ENCODE assay signal across 7 mouse cellular contexts in the genomic region with DNA sequence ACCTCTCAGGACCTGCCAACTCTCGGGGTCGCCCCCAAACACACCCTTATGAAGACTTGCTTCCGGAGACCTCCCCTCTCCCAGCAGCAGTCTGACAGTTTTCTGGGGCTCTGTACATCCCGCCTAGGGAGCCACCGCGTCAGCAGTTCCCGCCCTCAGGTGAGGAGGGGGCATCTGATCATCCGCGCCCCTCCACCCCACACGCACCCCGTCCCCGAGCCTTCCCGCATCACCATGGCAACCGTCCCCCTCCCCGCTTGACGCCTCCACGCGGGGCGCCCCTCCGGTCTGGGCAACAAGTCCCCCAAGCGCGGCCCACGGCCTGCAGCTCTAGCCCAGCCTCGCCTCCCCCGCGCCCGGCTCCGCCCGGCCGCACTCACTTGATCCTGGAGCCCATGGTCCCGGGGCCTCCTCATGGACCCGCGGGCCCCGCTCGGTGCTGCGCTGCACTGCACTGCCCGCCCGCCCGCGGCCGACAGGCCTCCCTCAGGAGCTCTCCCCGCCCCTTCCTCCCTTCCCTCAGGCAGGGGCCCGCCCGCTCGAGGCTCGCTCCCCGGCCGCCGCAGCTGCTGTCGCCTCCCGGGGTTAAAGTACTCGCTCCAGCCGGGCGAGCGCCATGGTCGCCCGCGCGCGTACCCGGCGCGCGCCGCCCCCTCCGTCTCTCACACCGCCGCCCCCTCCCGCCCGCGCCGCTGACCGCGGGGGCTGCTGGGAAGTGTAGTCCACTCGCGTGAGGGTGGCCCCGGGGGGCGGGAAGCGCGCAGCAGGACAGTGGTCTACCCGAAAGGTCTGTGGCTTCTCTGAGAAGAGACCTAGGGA. TPM values are rescaled to one million over a fixed set of nuclear protein-coding genes. Genes with fewer than 3 reads are reported as not detected.
DNase-seq lines count a peak whose midpoint lies in the region; ATAC-seq lines count a peak whose summit lies in the region.

Gene Dennd1a (minus strand): TSS at position 658 of the 819 bp plus-strand sequence.

- no peaks in the 10 kb centered on the region for H3K27me3 ChIP-seq in intestine, embryonic 15.5 days (replicated peaks)
- peaks cover 23% of the 10 kb centered on the region for H3K27me3 ChIP-seq in midbrain, embryonic 10.5 days (ENCODE audit: low read depth, poor library complexity, severe bottlenecking)

- peak within 1 kb of the TSS; percentile 94 for H3K27ac ChIP-seq in intestine, embryonic 15.5 days
- peak within 1 kb of the TSS; percentile 96 for H3K27ac ChIP-seq in midbrain, embryonic 10.5 days (replicated peaks)

- peak; percentile 98 for ATAC-seq in intestine, embryonic 15.5 days

- peak within 1 kb of the TSS; percentile 85 for H3K4me3 ChIP-seq in intestine, embryonic 15.5 days (replicated peaks)
- peak within 1 kb of the TSS; percentile 91 for H3K4me3 ChIP-seq in midbrain, embryonic 10.5 days

- H3K9me3 ChIP-seq in intestine, embryonic 15.5 days = no peaks in the 10 kb centered on the region
- H3K9me3 ChIP-seq in midbrain, embryonic 10.5 days (replicated peaks) = no peaks in the 10 kb centered on the region

- H3K4me1 ChIP-seq in intestine, embryonic 15.5 days (replicated peaks) = 0 out of 2 replicates have a peak, but pooled peaks cover 9% of the 10 kb centered on the region
- H3K4me1 ChIP-seq in midbrain, embryonic 10.5 days = peaks cover 22% of the 10 kb centered on the region

- H3K36me3 ChIP-seq in intestine, embryonic 15.5 days = no peaks in the 10 kb centered on the region
- no peaks in the 10 kb centered on the region for H3K36me3 ChIP-seq in midbrain, embryonic 10.5 days

- peak; percentile 88 to 89 for DNase-seq in adrenal gland, adult 18-20 months (ENCODE audit: low spot score in 2 of 2)
- DNase-seq in embryo, embryonic 11 days = peak; percentile 95
- DNase-seq in gastrocnemius, postnatal 36 days = peak; percentile 83 to 86
- DNase-seq in left cerebral cortex, postnatal 25 days (ENCODE audit: low spot score in 2 of 2) = peak; percentile 79 to 86
- peak; percentile 88 for DNase-seq in midbrain, embryonic 10.5 days (ENCODE audit: low spot score)
- peak; percentile 82 for DNase-seq in right cerebral cortex, postnatal 4 days

- WGBS in intestine, embryonic 15.5 days = 1% methylated on average over 55 of the region's 81 CpGs
- under 1% methylated on average over 72 of the region's 81 CpGs for WGBS in midbrain, embryonic 10.5 days

- H3K9ac ChIP-seq in intestine, embryonic 15.5 days = peak within 1 kb of the TSS; percentile 92

- H3K4me2 ChIP-seq in intestine, embryonic 15.5 days (replicated peaks) = peak within 1 kb of the TSS; percentile 77

- intact Hi-C loops in gastrocnemius, postnatal 36 days (cut with DNase I) = loop anchor here (5.0 kb wide), 1 partner anchor 95 kb away; no protein-coding TSS in a partner anchor
- intact Hi-C loops in left cerebral cortex, postnatal 25 days (cut with DNase I) = loop anchor here (5.0 kb wide), 1 partner anchor 65 kb away; no protein-coding TSS in a partner anchor

RNA-seq across cellular contexts. Expression of gene Dennd1a, which starts in this region (rescaled TPM):
- 10 to 100 TPM; 22.5 to 22.9 TPM for total RNA-seq in adrenal gland, adult 18-20 months (2021)
- total RNA-seq in gastrocnemius, postnatal 36 days (2021) = 10 to 100 TPM; 24.9 to 28.2 TPM
- 10.6 and 11.2 TPM in 2 replicates for polyA plus RNA-seq in intestine, embryonic 15.5 days (2015; fragmentation: Nextera tagmentation; extraction: Ambion mirVana)
- 10 to 100 TPM; 69.9 to 77.0 TPM for total RNA-seq in left cerebral cortex, postnatal 25 days (2021)
- 10.1 and 13.3 TPM in 2 replicates for polyA plus RNA-seq in midbrain, embryonic 10.5 days (2016; fragmentation: Nextera tagmentation; extraction: Ambion mirVana)

Comparison
In these comparisons a context has a peak if more than half of its experiments do, and no peak if none do; other contexts are left out.
1. Peak in every context shown above with its lines: DNase-seq, ATAC-seq, H3K4me3 ChIP-seq and H3K27ac ChIP-seq.